Mouse (Mus musculus): ENCODE results near the gene Spaca4. TPM values are rescaled to one million over a fixed set of nuclear protein-coding genes. Genes with fewer than 3 reads are reported as not detected.
A peak's percentile ranks its signal among the peaks of the same experiment; 100 is the strongest.

Gene Spaca4
- polyA plus RNA-seq, 1 experiment from 2014 or later, result not detected

GRCm38 (mm10) chr7:45682144-45683126 lies 43.2 kb downstream of the Spaca4 start:
- no peaks in the 10 kb centered on the region for H3K9me3 ChIP-seq (ENCODE audit: low read length)
- ATAC-seq (peak; percentile 68), DNase-seq (ENCODE audit: low spot score) (peak; percentile 94)
- H3K27ac ChIP-seq (ENCODE audit: low read length), result peak overlapping the region; percentile 89
- no peak overlapping the region for H3K9ac ChIP-seq (replicated peaks; ENCODE audit: low read depth)
- peaks cover 11% of the 10 kb centered on the region; the same call in 1 of the 2 replicates for H3K4me1 ChIP-seq (ENCODE audit: insufficient read depth, low read depth, low read length)
- H3K27me3 ChIP-seq (replicated peaks; ENCODE audit: insufficient read depth, low read length), result no peaks in the 10 kb centered on the region
- no peaks in the 10 kb centered on the region for H3K36me3 ChIP-seq (ENCODE audit: insufficient read depth, low read length)
- TF ChIP-seq CTCF (IDR thresholded peaks at IDR 0.05) (peak; percentile 99), EP300 (IDR thresholded peaks at IDR 0.05) (peak; percentile 51)
- H3K4me2 ChIP-seq (replicated peaks; ENCODE audit: low read depth, low read length), result peak overlapping the region; percentile 38
- WGBS, result 28% methylated on average over 14 of the region's 14 CpGs
- no peak overlapping the region for H3K4me3 ChIP-seq (ENCODE audit: low read depth, low read length)

DNA sequence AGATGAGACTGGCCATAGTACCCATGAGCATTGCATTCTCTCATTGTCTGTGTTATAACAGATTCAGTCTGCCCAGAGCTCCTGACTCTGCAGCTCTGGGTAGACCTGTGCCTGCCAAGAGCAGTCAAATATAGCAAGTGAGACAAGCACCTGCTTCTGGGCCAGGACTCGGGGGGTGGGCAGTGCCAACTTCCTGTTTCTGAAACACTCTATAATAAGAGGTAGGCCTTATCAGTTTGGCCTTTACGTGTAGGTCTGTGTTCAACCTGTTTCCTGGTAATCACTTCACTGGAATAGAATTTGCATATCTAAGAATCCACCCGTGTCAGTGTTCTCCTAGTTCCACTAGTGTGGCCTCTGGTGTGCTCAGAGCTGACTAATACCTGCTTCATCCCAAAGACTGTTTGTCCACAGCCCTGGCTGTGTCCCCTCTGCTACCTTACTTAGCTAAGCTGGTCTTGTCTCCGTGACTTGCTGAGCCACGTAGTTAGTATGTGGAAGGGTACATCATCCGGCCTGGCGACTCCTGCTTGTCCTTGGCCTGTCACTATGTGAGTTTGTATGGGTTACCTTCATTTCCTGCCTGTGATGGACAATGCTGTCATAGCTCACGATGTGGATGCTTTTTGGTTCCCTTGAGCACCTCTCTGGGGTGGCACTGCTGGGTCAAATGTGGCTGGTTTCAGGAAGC lies 44.4 kb downstream of the Spaca4 start:
- Histone ChIP-seq H3K27ac (ENCODE audit: low read length) (peak overlapping the region; percentile 89), H3K9me3 (ENCODE audit: low read length) (no peaks in the 10 kb centered on the region), H3K36me3 (ENCODE audit: insufficient read depth, low read length) (no peaks in the 10 kb centered on the region), H3K4me3 (ENCODE audit: low read depth, low read length) (no peak overlapping the region), H3K4me2 (replicated peaks; ENCODE audit: low read depth, low read length) (no peak overlapping the region), H3K9ac (replicated peaks; ENCODE audit: low read depth) (no peak overlapping the region), H3K27me3 (replicated peaks; ENCODE audit: insufficient read depth, low read length) (no peaks in the 10 kb centered on the region), H3K4me1 (ENCODE audit: insufficient read depth, low read depth, low read length) (peaks cover 11% of the 10 kb centered on the region; the same call in 1 of the 2 replicates)
- 48% methylated on average over 8 of the region's 8 CpGs for WGBS
- ATAC-seq (peak; percentile 43), DNase-seq (ENCODE audit: low spot score) (peak; percentile 76)
- TF ChIP-seq CTCF (IDR thresholded peaks at IDR 0.05) (no peak), EP300 (IDR thresholded peaks at IDR 0.05) (peak; percentile 13; the same call in 1 of the 2 replicates)

DNA sequence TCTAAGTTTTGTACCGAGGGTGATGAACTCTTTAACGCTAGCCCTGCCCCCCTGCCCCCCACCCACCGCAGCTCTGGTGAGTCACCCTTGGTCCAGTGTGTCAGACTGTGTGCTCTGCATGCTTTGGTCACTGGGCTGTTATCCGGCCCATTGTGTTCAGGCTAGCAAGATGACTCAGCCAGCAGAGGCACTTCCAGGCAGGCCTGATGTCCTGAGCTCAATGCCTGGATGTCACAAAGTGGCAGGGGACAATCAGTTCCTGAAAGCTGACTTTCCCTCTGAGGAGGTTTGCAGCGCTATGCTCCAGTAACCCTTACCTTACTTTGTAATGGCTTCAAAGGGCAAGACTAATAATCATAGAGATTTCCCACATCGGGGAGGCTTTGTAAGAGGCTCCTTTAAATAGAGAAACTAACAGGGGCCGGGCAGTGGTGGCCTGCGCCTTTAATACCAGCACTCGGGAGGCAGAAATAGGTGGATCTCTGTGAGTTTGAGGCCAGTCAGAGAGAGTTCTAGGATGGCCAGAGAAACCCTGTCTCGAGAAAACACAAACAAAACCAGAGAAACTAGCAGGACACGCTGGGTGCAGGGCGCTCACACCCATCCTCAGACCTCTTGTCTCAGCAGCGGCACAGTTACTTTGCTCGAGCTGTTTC lies 45.5 kb downstream of the Spaca4 start:
- H3K9me3 ChIP-seq (ENCODE audit: low read length), result no peaks in the 10 kb centered on the region
- H3K4me3 ChIP-seq (ENCODE audit: low read depth, low read length), result no peak overlapping the region
- H3K9ac ChIP-seq (replicated peaks; ENCODE audit: low read depth), result no peak overlapping the region
- H3K4me1 ChIP-seq (ENCODE audit: insufficient read depth, low read depth, low read length), result peaks cover 11% of the 10 kb centered on the region; the same call in 1 of the 2 replicates
- 58% methylated on average over 14 of the region's 14 CpGs for WGBS
- no peaks in the 10 kb centered on the region for H3K36me3 ChIP-seq (ENCODE audit: insufficient read depth, low read length)
- TF ChIP-seq EP300 (IDR thresholded peaks at IDR 0.05) (peak; percentile 85), CTCF (IDR thresholded peaks at IDR 0.05) (no peak)
- ATAC-seq (peak; percentile 82), DNase-seq (ENCODE audit: low spot score) (peak; percentile 80)
- H3K27ac ChIP-seq (ENCODE audit: low read length), result peak overlapping the region; percentile 33
- H3K27me3 ChIP-seq (replicated peaks; ENCODE audit: insufficient read depth, low read length), result no peaks in the 10 kb centered on the region
- H3K4me2 ChIP-seq (replicated peaks; ENCODE audit: low read depth, low read length), result no peak overlapping the region

DNA sequence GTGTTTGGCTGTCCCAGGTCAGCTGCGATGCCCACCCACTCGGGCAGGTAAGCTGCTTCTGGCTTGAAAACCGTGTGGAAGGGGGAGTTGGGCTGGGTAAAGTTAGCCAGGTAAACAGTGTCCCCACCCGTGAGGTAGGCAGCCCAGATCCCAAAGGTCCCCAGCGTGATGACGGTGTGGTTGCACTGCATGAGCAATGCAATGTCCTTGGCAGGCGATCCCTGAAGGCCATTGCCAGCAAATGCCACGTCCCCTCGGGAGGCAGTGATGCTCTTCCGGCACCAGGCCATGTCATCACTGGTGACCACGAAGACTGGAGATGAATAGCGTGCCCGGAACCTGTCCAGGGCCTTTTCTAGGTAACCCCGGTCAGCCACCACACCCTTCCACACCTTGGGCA lies 47.1 kb downstream of the Spaca4 start:
- Histone ChIP-seq H3K4me1 (ENCODE audit: insufficient read depth, low read depth, low read length) (peaks cover 11% of the 10 kb centered on the region; the same call in 1 of the 2 replicates), H3K36me3 (ENCODE audit: insufficient read depth, low read length) (no peaks in the 10 kb centered on the region), H3K27ac (ENCODE audit: low read length) (no peak overlapping the region), H3K9ac (replicated peaks; ENCODE audit: low read depth) (no peak overlapping the region), H3K9me3 (ENCODE audit: low read length) (no peaks in the 10 kb centered on the region), H3K4me2 (replicated peaks; ENCODE audit: low read depth, low read length) (no peak overlapping the region), H3K27me3 (replicated peaks; ENCODE audit: insufficient read depth, low read length) (no peaks in the 10 kb centered on the region), H3K4me3 (ENCODE audit: low read depth, low read length) (no peak overlapping the region)
- no peak for TF ChIP-seq CTCF (IDR thresholded peaks at IDR 0.05)
- TF ChIP-seq EP300 (IDR thresholded peaks at IDR 0.05), result no peak
- no peak for DNase-seq (ENCODE audit: low spot score)
- WGBS, result 94% methylated on average over 14 of the region's 14 CpGs
- no peak for ATAC-seq

DNA sequence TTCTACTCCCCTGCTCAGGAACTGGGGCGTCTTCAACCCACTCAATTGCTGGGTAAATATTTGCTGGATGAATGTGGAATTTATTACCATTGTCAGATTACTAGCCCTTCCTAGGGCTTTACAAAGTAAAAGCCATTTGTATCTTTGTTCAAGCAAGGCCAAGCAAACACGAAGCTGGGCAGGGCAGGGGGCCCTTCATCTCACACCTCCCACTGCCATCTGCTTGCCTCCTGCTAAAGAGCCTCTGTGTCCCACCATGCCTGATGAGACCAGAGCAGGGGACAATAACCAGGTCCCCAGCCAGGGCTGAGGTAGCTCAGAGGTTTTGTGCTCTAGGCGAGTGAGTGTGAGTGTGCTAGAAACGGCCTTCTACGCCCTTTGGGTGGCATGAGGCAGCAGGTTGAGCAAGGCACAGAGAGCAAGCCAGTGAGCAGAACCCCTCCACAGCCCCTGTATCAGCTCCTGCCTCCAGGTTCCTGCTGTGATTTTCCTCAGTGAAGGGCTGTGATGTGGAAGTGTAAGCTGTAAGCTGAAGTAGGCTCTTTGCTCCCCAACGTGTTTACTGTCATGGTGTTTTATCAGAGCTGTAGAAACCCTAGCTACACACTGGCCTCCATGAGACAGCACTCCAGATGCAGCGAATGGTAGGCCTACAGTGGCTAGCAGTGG lies 47.9 kb downstream of the Spaca4 start:
- DNase-seq (ENCODE audit: low spot score), result no peak
- Histone ChIP-seq H3K36me3 (ENCODE audit: insufficient read depth, low read length) (no peaks in the 10 kb centered on the region), H3K27ac (ENCODE audit: low read length) (no peak overlapping the region), H3K9me3 (ENCODE audit: low read length) (no peaks in the 10 kb centered on the region), H3K27me3 (replicated peaks; ENCODE audit: insufficient read depth, low read length) (no peaks in the 10 kb centered on the region), H3K4me3 (ENCODE audit: low read depth, low read length) (no peak overlapping the region), H3K4me1 (ENCODE audit: insufficient read depth, low read depth, low read length) (peaks cover 11% of the 10 kb centered on the region; the same call in 1 of the 2 replicates), H3K4me2 (replicated peaks; ENCODE audit: low read depth, low read length) (no peak overlapping the region), H3K9ac (replicated peaks; ENCODE audit: low read depth) (no peak overlapping the region)
- TF ChIP-seq CTCF (IDR thresholded peaks at IDR 0.05), result no peak
- TF ChIP-seq EP300 (IDR thresholded peaks at IDR 0.05), result no peak
- 48% methylated on average over 7 of the region's 7 CpGs for WGBS
- no peak for ATAC-seq

Other genes starting within 250 kb of the Spaca4 start
- gene Tulp2, start 243.9 kb downstream of the Spaca4 start, polyA plus RNA-seq (2015; fragmentation: Nextera tagmentation; extraction: Ambion mirVana), result 0.25 and 0.52 TPM in 2 replicates
- gene Gm45808, start 239.0 kb downstream of the Spaca4 start, polyA plus RNA-seq (2015; fragmentation: Nextera tagmentation; extraction: Ambion mirVana), result not detected in 2 replicates
- 3.5 and 4.5 TPM in 2 replicates for gene Dhdh, start 237.0 kb downstream of the Spaca4 start, polyA plus RNA-seq (2015; fragmentation: Nextera tagmentation; extraction: Ambion mirVana)
- gene Nucb1, start 215.4 kb downstream of the Spaca4 start, polyA plus RNA-seq (2015; fragmentation: Nextera tagmentation; extraction: Ambion mirVana), result 203 and 213 TPM in 2 replicates
- 36.6 and 39.1 TPM in 2 replicates for gene Ppp1r15a, start 199.5 kb downstream of the Spaca4 start, polyA plus RNA-seq (2015; fragmentation: Nextera tagmentation; extraction: Ambion mirVana)
- 2.0 and 2.1 TPM in 2 replicates for gene Plekha4, start 199.5 kb downstream of the Spaca4 start, polyA plus RNA-seq (2015; fragmentation: Nextera tagmentation; extraction: Ambion mirVana)
- 0.95 and 1.4 TPM in 2 replicates for gene Hsd17b14, start 170.9 kb downstream of the Spaca4 start, polyA plus RNA-seq (2015; fragmentation: Nextera tagmentation; extraction: Ambion mirVana)
- gene Bcat2, start 155.7 kb downstream of the Spaca4 start, polyA plus RNA-seq (2015; fragmentation: Nextera tagmentation; extraction: Ambion mirVana), result 29.4 and 39.8 TPM in 2 replicates
- gene Fgf21, start 110.3 kb downstream of the Spaca4 start, polyA plus RNA-seq (2015; fragmentation: Nextera tagmentation; extraction: Ambion mirVana), result not detected in 2 replicates
- 0.13 and 0.18 TPM in 2 replicates for gene Fut1, start 108.5 kb downstream of the Spaca4 start, polyA plus RNA-seq (2015; fragmentation: Nextera tagmentation; extraction: Ambion mirVana)
- gene Izumo1, start 104.0 kb downstream of the Spaca4 start, polyA plus RNA-seq (2015; fragmentation: Nextera tagmentation; extraction: Ambion mirVana), result 0.19 and 0.32 TPM in 2 replicates
- gene Rasip1, start 98.3 kb downstream of the Spaca4 start, polyA plus RNA-seq (2015; fragmentation: Nextera tagmentation; extraction: Ambion mirVana), result 43.3 and 49.0 TPM in 2 replicates
- 4.0 and 4.8 TPM in 2 replicates for gene Mamstr, start 85.8 kb downstream of the Spaca4 start, polyA plus RNA-seq (2015; fragmentation: Nextera tagmentation; extraction: Ambion mirVana)
- 0.27 and 0.84 TPM in 2 replicates for gene Fut2, start 59.4 kb downstream of the Spaca4 start, polyA plus RNA-seq (2015; fragmentation: Nextera tagmentation; extraction: Ambion mirVana)
- 2.4 TPM in 2 replicates for gene Ntn5, start 41.8 kb downstream of the Spaca4 start, polyA plus RNA-seq (2015; fragmentation: Nextera tagmentation; extraction: Ambion mirVana)
- 1.0 and 2.0 TPM in 2 replicates for gene Sec1, start 31.4 kb downstream of the Spaca4 start, polyA plus RNA-seq (2015; fragmentation: Nextera tagmentation; extraction: Ambion mirVana)
- gene Car11, start 26.0 kb downstream of the Spaca4 start, polyA plus RNA-seq (2015; fragmentation: Nextera tagmentation; extraction: Ambion mirVana), result 1.5 and 2.4 TPM in 2 replicates
- 6.8 and 9.4 TPM in 2 replicates for gene Dbp, start 20.7 kb downstream of the Spaca4 start, polyA plus RNA-seq (2015; fragmentation: Nextera tagmentation; extraction: Ambion mirVana)
- 720 and 782 TPM in 2 replicates for gene Rpl18, start 10.4 kb downstream of the Spaca4 start, polyA plus RNA-seq (2015; fragmentation: Nextera tagmentation; extraction: Ambion mirVana)
- gene Sphk2, start 7.8 kb downstream of the Spaca4 start, polyA plus RNA-seq (2015; fragmentation: Nextera tagmentation; extraction: Ambion mirVana), result 17.9 and 18.2 TPM in 2 replicates
- gene Fam83e, start 4.6 kb downstream of the Spaca4 start, polyA plus RNA-seq (2015; fragmentation: Nextera tagmentation; extraction: Ambion mirVana), result 1.7 and 2.3 TPM in 2 replicates
- 0.10 and 0.11 TPM in 2 replicates for gene Lmtk3, start 57.9 kb upstream of the Spaca4 start, polyA plus RNA-seq (2015; fragmentation: Nextera tagmentation; extraction: Ambion mirVana)
- 3.2 and 3.7 TPM in 2 replicates for gene Sult2b1, start 58.9 kb upstream of the Spaca4 start, polyA plus RNA-seq (2015; fragmentation: Nextera tagmentation; extraction: Ambion mirVana)
- gene Cyth2, start 88.8 kb upstream of the Spaca4 start, polyA plus RNA-seq (2015; fragmentation: Nextera tagmentation; extraction: Ambion mirVana), result 105 and 113 TPM in 2 replicates
- gene Kcnj14, start 99.0 kb upstream of the Spaca4 start, polyA plus RNA-seq (2015; fragmentation: Nextera tagmentation; extraction: Ambion mirVana), result 0.20 and 0.35 TPM in 2 replicates
- 14.8 and 15.1 TPM in 2 replicates for gene Grwd1, start 105.1 kb upstream of the Spaca4 start, polyA plus RNA-seq (2015; fragmentation: Nextera tagmentation; extraction: Ambion mirVana)
- gene Kdelr1, start 147.0 kb upstream of the Spaca4 start, polyA plus RNA-seq (2015; fragmentation: Nextera tagmentation; extraction: Ambion mirVana), result 56.2 and 57.3 TPM in 2 replicates
- gene Grin2d, start 152.6 kb upstream of the Spaca4 start, polyA plus RNA-seq (2015; fragmentation: Nextera tagmentation; extraction: Ambion mirVana), result 0.62 and 0.75 TPM in 2 replicates
- 0.14 and 0.23 TPM in 2 replicates for gene Syngr4, start 170.9 kb upstream of the Spaca4 start, polyA plus RNA-seq (2015; fragmentation: Nextera tagmentation; extraction: Ambion mirVana)
- 3.9 and 4.1 TPM in 2 replicates for gene Tmem143, start 171.1 kb upstream of the Spaca4 start, polyA plus RNA-seq (2015; fragmentation: Nextera tagmentation; extraction: Ambion mirVana)
- 233 and 255 TPM in 2 replicates for gene Emp3, start 195.6 kb upstream of the Spaca4 start, polyA plus RNA-seq (2015; fragmentation: Nextera tagmentation; extraction: Ambion mirVana)
- gene Ccdc114, start 198.3 kb upstream of the Spaca4 start, polyA plus RNA-seq (2015; fragmentation: Nextera tagmentation; extraction: Ambion mirVana), result 8.9 and 11.2 TPM in 2 replicates

Data from lung, postnatal 0 days (tissue).